Mouse (Mus musculus) heart, adult 18-20 months (tissue): ENCODE data around the gene Vps13c. TPM values are rescaled to one million over a fixed set of nuclear protein-coding genes. Genes with fewer than 3 reads are reported as not detected.
A peak's percentile ranks its signal among the peaks of the same experiment; 100 is the strongest.

Experiments used
- DNase-seq, 2 experiments: peaks; one replicate each; pipeline ENCODE4 v3.0.0; 2021 to 2022; ENCODE audit warnings: mixed read lengths in 1 of 2
- total RNA-seq, 2 experiments: library from RNA; stranded (reverse); gene quantifications; 2 replicates each; pipeline ENCODE4 v1.2.3; 2021

Gene Vps13c
- total RNA-seq, 2 experiments from 2014 or later, result 48.4 to 50.0 TPM

- no peak for DNase-seq
Measured at GRCm38 (mm10) chr9:67831359-67832045, 8.7 kb upstream of the Vps13c start.

- DNase-seq, result peak in 1 of 2 experiments; percentile 38
Measured at GRCm38 (mm10) chr9:67832046-67832605, 8.1 kb upstream of the Vps13c start, which contains the start of gene C2cd4a. C2cd4a (minus strand) TSS chr9:67832330.

- DNase-seq, result no peak
Measured at GRCm38 (mm10) chr9:67834535-67834934, 5.7 kb upstream of the Vps13c start.

DNA sequence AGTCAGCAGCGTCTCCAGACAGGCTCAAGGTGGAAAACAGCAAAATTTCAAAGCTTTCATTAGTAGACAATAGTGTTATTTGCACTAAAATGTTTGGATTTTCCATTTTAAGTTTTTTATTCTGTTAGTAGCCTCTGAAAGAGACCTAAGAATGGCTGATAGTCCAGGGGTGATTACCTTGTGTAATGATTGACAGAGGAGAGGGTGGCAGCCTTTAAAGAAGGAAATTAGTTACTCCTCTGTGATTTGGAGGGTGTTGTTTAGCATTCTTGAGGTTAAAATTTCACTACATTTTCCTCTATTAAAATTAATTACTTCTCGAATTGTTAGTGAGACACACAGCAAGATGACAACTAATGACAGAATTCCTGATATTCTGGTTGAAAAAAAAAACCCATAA lies 2.9 kb upstream of the Vps13c start:
- no peak for DNase-seq

DNA sequence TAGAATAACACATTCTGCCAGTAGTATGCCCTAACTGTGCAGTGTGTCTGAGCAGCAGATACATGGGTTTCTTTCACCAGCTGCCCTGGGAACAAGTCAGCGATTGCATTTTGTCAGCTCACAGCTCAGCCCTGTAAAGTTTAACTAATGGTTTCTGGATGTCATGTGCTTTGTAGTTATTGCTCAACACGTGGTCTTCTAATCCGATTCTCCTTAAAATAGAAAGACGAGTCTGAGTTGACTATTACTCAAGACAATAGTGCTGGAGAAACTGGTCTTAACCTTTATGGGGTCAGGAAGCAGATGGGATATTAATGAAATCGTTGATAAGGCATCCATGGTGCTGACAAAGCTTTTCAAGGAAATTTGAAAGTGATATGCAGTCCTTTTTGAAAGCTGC lies 2.6 kb downstream of the Vps13c start:
- peak; percentile 39 to 50 for DNase-seq

- DNase-seq, result peak in 1 of 2 experiments; percentile 38
Measured at GRCm38 (mm10) chr9:67845012-67845411, 4.8 kb downstream of the Vps13c start.

GRCm38 (mm10) chr9:67845648-67846047 lies 5.5 kb downstream of the Vps13c start:
- DNase-seq, result no peak

- no peak for DNase-seq
Measured at GRCm38 (mm10) chr9:67846089-67846488, 5.9 kb downstream of the Vps13c start.

GRCm38 (mm10) chr9:67847606-67848005 lies 7.4 kb downstream of the Vps13c start:
- DNase-seq, result no peak

DNA sequence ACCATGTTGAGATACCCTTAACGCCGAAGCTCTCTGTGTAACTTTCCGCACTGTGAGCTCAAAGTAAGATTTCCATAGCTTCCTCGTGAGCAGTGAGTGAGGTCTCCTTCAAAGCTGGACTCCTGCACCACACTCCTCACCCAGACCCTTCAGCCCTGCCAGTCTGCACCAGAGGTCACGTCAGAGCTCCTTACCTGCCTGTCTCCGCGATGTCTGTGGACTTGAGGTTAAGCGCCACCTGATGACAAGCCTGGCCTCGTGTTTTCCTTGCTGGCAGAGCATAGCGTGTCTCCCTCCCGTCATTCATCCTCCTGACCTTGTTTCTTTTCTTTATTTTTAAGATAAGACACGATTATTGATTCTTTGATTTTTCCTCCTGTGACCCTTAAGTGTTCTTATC lies 9.2 kb downstream of the Vps13c start:
- no peak for DNase-seq

DNA sequence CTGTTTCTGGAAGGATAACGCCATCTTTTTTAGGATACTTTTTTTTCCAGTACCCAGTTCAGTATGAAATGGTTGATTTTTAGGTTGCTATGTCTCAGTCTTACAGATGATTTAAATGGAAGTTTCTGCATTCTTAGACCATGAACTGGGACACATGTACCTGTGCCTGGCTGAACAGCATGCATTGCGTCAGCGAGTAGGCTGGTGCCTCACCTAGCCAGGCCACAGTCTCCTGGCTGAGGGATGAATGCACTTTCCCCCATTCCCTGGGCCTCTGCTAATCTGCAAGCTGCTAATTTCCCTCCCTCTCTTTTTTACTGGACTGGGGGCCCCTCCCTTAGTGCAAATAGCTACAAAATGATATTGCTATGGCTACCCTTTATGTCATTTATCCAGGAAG lies 9.7 kb downstream of the Vps13c start:
- no peak for DNase-seq

DNA sequence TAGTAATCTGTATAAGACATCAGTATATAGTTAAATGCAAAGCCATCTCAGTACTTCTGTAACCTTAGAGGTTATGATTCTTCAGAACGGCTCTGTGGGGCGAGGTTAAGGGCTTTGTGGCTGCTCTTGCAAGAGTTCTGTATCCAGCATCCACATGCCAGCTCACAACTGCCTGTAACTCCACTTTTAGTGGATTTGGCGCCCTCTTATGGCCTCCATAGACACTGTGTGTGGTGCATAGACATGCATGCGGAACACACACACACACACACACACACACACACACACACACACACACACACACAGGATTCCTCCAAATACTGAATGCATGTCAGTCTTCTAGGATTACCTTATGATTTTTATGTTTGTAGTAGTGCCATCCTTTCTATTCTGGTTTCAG lies 11.0 kb downstream of the Vps13c start:
- no peak for DNase-seq

GRCm38 (mm10) chr9:67860273-67860672 lies 20.1 kb downstream of the Vps13c start:
- no peak for DNase-seq

DNA sequence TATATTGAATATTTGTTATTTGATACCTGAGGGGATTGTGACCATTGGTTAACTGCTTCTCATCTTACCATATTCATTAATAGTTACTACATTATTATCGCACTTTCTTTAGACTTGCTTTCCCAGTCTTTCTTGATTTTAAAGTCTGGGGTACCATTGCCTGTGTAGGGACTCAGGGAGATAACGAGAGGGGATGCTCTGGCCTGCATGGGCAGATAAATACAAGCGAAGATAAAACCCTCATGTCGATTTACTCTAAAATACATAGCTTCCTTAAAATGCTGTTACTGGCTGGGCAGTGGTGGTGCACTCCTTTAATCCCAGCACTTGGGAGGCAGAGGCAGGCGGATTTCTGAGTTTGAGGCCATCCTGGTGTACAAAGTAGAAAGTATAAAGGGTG lies 23.1 kb downstream of the Vps13c start:
- no peak for DNase-seq

DNA sequence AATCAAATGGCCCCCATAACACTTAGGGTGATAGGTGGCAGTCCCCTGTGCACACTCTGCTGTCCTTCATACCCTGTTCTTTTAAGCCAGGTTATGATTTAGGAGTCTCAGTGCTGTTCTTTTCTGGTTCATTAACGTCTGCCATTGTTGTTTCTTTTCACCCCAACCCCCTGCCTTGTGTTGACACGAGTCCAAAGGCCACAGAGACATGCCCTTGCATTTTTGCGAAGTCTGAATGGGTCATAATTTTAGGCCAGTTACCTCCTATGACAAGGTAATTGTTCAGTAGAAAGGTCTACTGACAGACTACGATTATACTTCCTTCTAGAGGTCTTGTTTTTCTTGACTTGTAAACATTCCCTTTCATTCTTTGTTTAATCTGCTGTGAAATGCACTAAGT lies 23.8 kb downstream of the Vps13c start:
- no peak for DNase-seq

DNA sequence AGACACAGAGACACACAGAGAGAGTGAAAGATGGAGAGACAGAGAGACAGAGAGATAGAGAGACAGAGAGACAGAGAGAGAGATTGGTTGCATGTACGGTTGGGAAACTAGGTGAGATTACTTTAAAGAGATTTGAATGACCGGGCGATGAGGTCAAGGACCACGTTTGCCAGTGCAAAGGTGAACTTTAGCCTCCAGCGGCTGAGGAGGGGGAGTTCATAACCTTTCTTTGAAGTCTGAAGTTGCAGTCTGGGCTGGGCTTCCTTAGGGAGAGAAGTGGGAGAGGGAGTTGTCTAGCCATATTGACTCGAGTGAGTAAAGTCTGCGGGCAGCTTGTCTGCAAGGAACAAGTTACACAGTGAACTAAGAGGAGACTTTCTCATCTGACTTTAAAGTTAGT lies 25.2 kb downstream of the Vps13c start:
- DNase-seq, result no peak

DNA sequence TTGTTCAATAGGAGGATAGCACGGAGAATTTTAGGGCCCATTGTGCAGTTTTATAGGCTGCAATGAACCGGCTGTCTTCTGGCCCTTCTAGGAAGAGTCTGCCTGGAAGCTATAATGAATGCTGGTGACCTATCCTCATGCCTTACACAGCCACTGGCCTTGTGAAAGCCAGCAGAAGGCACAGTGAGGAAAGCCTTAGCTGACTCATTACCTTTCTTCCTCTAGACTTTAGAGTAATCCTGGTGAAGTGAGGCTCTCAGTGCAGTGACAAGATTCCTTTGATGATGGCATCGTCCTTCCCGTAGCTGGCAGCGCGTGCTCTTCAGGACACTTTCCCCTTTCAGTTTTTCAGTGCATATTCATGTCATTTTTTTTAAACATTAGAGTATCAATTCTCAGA lies 27.2 kb downstream of the Vps13c start:
- no peak for DNase-seq

GRCm38 (mm10) chr9:67869691-67870450 lies 29.7 kb downstream of the Vps13c start:
- DNase-seq, result peak; percentile 6 to 12

GRCm38 (mm10) chr9:67874522-67875222 lies 34.5 kb downstream of the Vps13c start:
- no peak for DNase-seq

DNA sequence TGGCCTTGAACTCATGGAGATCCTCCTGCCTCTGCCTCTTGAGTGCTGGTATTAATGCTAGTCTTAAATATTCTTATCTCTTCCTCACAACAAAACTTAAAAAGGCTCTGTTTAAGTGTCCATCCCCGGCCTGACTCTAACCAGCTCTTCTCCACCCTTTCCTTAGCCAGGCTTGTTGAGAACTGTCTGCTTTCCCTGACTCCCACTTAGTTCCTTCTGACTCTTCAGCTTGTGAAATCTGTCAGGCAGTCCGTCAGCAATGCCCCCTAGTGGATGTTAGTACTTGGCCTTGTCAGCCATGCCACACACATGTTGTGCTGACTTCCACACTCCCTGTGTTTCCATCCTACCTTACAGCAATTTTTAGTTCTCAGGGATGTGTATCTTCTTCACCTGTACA lies 35.1 kb downstream of the Vps13c start:
- peak; percentile 42 to 67 for DNase-seq

DNA sequence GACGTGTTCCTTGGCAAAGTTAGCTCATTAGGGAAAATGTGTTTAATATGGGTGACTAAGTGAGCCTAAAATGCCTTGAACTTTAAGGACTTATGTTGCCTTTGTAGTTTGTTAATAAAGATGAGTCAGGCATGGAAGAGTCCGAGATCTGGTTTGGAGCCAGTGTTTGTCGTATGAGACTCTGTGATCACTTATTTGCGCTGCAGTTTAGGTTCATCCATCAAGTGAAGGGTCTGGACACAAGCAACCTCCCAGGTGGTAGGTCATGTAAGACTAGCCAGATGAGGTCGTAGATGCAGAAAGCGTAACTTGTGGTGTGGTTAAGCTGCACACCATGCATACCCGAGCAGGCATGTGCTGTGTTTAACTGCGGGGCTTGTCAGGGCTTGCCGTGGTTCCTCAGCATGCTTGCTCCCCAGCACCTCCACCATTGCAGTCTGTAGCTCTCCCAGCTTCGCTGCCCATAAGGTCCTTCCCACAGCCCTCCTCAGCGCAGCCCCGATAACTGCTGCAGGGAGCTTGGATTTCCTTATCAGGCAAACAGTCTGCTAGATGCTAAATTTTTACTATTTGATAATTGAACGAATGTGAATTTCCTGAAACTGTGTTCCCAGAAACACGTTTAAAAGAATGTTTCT lies 37.0 kb downstream of the Vps13c start:
- no peak for DNase-seq

- no peak for DNase-seq
Measured at GRCm38 (mm10) chr9:67878197-67878769, 38.1 kb downstream of the Vps13c start.
